7 mouse cellular contexts compared by ENCODE assay signal in genomic region chr16:32330876-32331670, GRCm38 (mm10). TPM values are rescaled to one million over a fixed set of nuclear protein-coding genes. Genes with fewer than 3 reads are reported as not detected.
DNase-seq lines count a peak whose midpoint lies in the region; ATAC-seq and TF ChIP-seq lines count a peak whose summit lies in the region.

No protein-coding gene starts in this region.

- peak; percentile 25 for DNase-seq in lung, postnatal 0 days (ENCODE audit: low spot score)
- DNase-seq in lung, adult 18-20 months, result no peak
- DNase-seq in limb, embryonic 11.5 days (ENCODE audit: low spot score), result no peak
- DNase-seq in retina, embryonic 14.5 days (ENCODE audit: low spot score), result no peak
- no peak for DNase-seq in thymus, postnatal 14 days

- no peaks in the 10 kb centered on the region for H3K9me3 ChIP-seq in lung, postnatal 0 days (ENCODE audit: low read length)
- H3K9me3 ChIP-seq in forebrain, embryonic 12.5 days, result no peaks in the 10 kb centered on the region
- H3K9me3 ChIP-seq in limb, embryonic 11.5 days (ENCODE audit: control insufficient read depth, low read length), result no peaks in the 10 kb centered on the region
- H3K9me3 ChIP-seq in stomach, embryonic 15.5 days, result no peaks in the 10 kb centered on the region

- no peak overlapping the region for H3K9ac ChIP-seq in lung, postnatal 0 days (replicated peaks; ENCODE audit: low read depth)
- H3K9ac ChIP-seq in forebrain, embryonic 12.5 days, result peak overlapping the region; percentile 18; the same call in 1 of the 2 replicates
- no peak overlapping the region for H3K9ac ChIP-seq in limb, embryonic 11.5 days (ENCODE audit: low read length)
- H3K9ac ChIP-seq in stomach, embryonic 15.5 days, result no peak overlapping the region

- H3K36me3 ChIP-seq in lung, postnatal 0 days (ENCODE audit: insufficient read depth, low read length), result no peaks in the 10 kb centered on the region
- H3K36me3 ChIP-seq in forebrain, embryonic 12.5 days (replicated peaks), result no peaks in the 10 kb centered on the region
- no peaks in the 10 kb centered on the region for H3K36me3 ChIP-seq in limb, embryonic 11.5 days (ENCODE audit: control insufficient read depth, insufficient read depth, low read length)
- H3K36me3 ChIP-seq in stomach, embryonic 15.5 days, result no peaks in the 10 kb centered on the region

- TF ChIP-seq CTCF in lung, postnatal 0 days (IDR thresholded peaks at IDR 0.05), result no peak

- peak overlapping the region; percentile 40 for H3K27ac ChIP-seq in lung, postnatal 0 days (ENCODE audit: low read length)
- H3K27ac ChIP-seq in forebrain, embryonic 12.5 days, result 0 out of 2 replicates have a peak overlapping the region, but pooled peaks have one; percentile 47
- no peak overlapping the region for H3K27ac ChIP-seq in limb, embryonic 11.5 days (replicated peaks; ENCODE audit: low read depth, low read length)
- peak overlapping the region; percentile 3; the same call in 1 of the 2 replicates for H3K27ac ChIP-seq in stomach, embryonic 15.5 days

- no peak overlapping the region for H3K4me3 ChIP-seq in lung, postnatal 0 days (ENCODE audit: low read depth, low read length)
- H3K4me3 ChIP-seq in forebrain, embryonic 12.5 days (replicated peaks), result peak overlapping the region; percentile 83
- H3K4me3 ChIP-seq in limb, embryonic 11.5 days (ENCODE audit: low read depth, low read length), result peak overlapping the region; percentile 96; the same call in 1 of the 2 replicates
- 0 out of 2 replicates have a peak overlapping the region, but pooled peaks have one; percentile 13 for H3K4me3 ChIP-seq in stomach, embryonic 15.5 days (replicated peaks)

- TF ChIP-seq EP300 in lung, postnatal 0 days (IDR thresholded peaks at IDR 0.05), result no peak

- ATAC-seq in lung, postnatal 0 days, result no peak
- no peak for ATAC-seq in forebrain, embryonic 12.5 days (ENCODE audit: low FRiP score)
- no peak for ATAC-seq in limb, embryonic 11.5 days (ENCODE audit: insufficient number of reproducible peaks, low FRiP score, low TSS enrichment, low read depth)
- ATAC-seq in stomach, embryonic 15.5 days (ENCODE audit: insufficient read depth, low FRiP score, low read depth), result no peak

- H3K4me1 ChIP-seq in lung, postnatal 0 days (ENCODE audit: insufficient read depth, low read depth, low read length), result no peaks in the 10 kb centered on the region
- H3K4me1 ChIP-seq in forebrain, embryonic 12.5 days, result peaks cover 7% of the 10 kb centered on the region
- H3K4me1 ChIP-seq in limb, embryonic 11.5 days (ENCODE audit: control insufficient read depth, insufficient read depth, low read length), result no peaks in the 10 kb centered on the region
- H3K4me1 ChIP-seq in stomach, embryonic 15.5 days, result no peaks in the 10 kb centered on the region; the same call in 1 of the 2 replicates

- 44% methylated on average over 9 of the region's 9 CpGs for WGBS in lung, postnatal 0 days
- WGBS in forebrain, embryonic 12.5 days, result 58% methylated on average over 9 of the region's 9 CpGs
- 61% methylated on average over 9 of the region's 9 CpGs for WGBS in limb, embryonic 11.5 days
- 37% methylated on average over 9 of the region's 9 CpGs for WGBS in stomach, embryonic 15.5 days

- H3K4me2 ChIP-seq in lung, postnatal 0 days (replicated peaks; ENCODE audit: low read depth, low read length), result peak overlapping the region; percentile 69
- peak overlapping the region; percentile 54 for H3K4me2 ChIP-seq in forebrain, embryonic 12.5 days
- H3K4me2 ChIP-seq in limb, embryonic 11.5 days (ENCODE audit: low read depth, severe bottlenecking), result peak overlapping the region; percentile 49; the same call in 1 of the 2 replicates
- peak overlapping the region; percentile 41 for H3K4me2 ChIP-seq in stomach, embryonic 15.5 days

- H3K27me3 ChIP-seq in lung, postnatal 0 days (replicated peaks; ENCODE audit: insufficient read depth, low read length), result no peaks in the 10 kb centered on the region
- H3K27me3 ChIP-seq in forebrain, embryonic 12.5 days, result no peaks in the 10 kb centered on the region
- H3K27me3 ChIP-seq in limb, embryonic 11.5 days (ENCODE audit: control insufficient read depth, insufficient read depth, low read length), result no peaks in the 10 kb centered on the region
- H3K27me3 ChIP-seq in stomach, embryonic 15.5 days (replicated peaks), result no peaks in the 10 kb centered on the region

RNA-seq across cellular contexts. Expression of gene Ubxn7, which starts 1.0 kb away (rescaled TPM):
- 12.9 and 13.2 TPM in 2 replicates for polyA plus RNA-seq in lung, postnatal 0 days (2015; fragmentation: Nextera tagmentation; extraction: Ambion mirVana)
- 30.0 and 35.1 TPM in 2 replicates for polyA plus RNA-seq in forebrain, embryonic 12.5 days (2016; fragmentation: Nextera tagmentation; extraction: Ambion mirVana)
- 28.0 and 30.0 TPM in 2 replicates for polyA plus RNA-seq in limb, embryonic 11.5 days (2014; fragmentation: Nextera tagmentation; extraction: Ambion mirVana)
- 20.6 and 22.3 TPM in 2 replicates for polyA plus RNA-seq in stomach, embryonic 15.5 days (2015; fragmentation: Nextera tagmentation; extraction: Ambion mirVana)

RNA-seq across cellular contexts. Expression of gene Rnf168, which starts 53.8 kb away (rescaled TPM):
- 16.5 and 18.6 TPM in 2 replicates for polyA plus RNA-seq in lung, postnatal 0 days (2015; fragmentation: Nextera tagmentation; extraction: Ambion mirVana)
- 33.6 and 38.4 TPM in 2 replicates for polyA plus RNA-seq in forebrain, embryonic 12.5 days (2016; fragmentation: Nextera tagmentation; extraction: Ambion mirVana)
- polyA plus RNA-seq in limb, embryonic 11.5 days (2014; fragmentation: Nextera tagmentation; extraction: Ambion mirVana), result 25.0 and 27.9 TPM in 2 replicates
- polyA plus RNA-seq in stomach, embryonic 15.5 days (2015; fragmentation: Nextera tagmentation; extraction: Ambion mirVana), result 32.6 and 33.6 TPM in 2 replicates

RNA-seq across cellular contexts. Expression of gene Smco1, which starts 59.8 kb away (rescaled TPM):
- 0.10 TPM in 1 of 2 replicates, not detected in the other for polyA plus RNA-seq in lung, postnatal 0 days (2015; fragmentation: Nextera tagmentation; extraction: Ambion mirVana)
- polyA plus RNA-seq in forebrain, embryonic 12.5 days (2016; fragmentation: Nextera tagmentation; extraction: Ambion mirVana), result not detected in 2 replicates
- polyA plus RNA-seq in limb, embryonic 11.5 days (2014; fragmentation: Nextera tagmentation; extraction: Ambion mirVana), result not detected in 2 replicates
- 0.09 TPM in 1 of 2 replicates, not detected in the other for polyA plus RNA-seq in stomach, embryonic 15.5 days (2015; fragmentation: Nextera tagmentation; extraction: Ambion mirVana)
